Mouse (Mus musculus) hindbrain, embryonic 15.5 days (tissue): ENCODE data around the gene Golt1a. TPM values are rescaled to one million over a fixed set of nuclear protein-coding genes. Genes with fewer than 3 reads are reported as not detected.
"Not testable (repeated sequence)": the region's sequence is repeated elsewhere in the genome, so short reads cannot be mapped to it uniquely, and the experiment has no call there.

Experiments used
- ATAC-seq: fragments of 200-750 bp; cut with Nextera tagmentation; 2 replicates; pipeline ENCODE4 v1.8.0; 2017; ENCODE audit warnings: low read depth, moderate number of reproducible peaks, moderate TSS enrichment; ENCODE audit not compliant: low FRiP score
- H3K27ac ChIP-seq: fragments of 300-500 bp; sonication (generic); replicated peaks from 2 replicates; pipeline ENCODE4 v1.5.1; 2015; ENCODE audit warnings: mild to moderate bottlenecking, inconsistent platforms
- H3K27me3 ChIP-seq: fragments of 300-500 bp; sonication (generic); 2 replicates; pipeline ENCODE4 v1.6.1; 2015; ENCODE audit warnings: control low read depth, inconsistent platforms
- H3K36me3 ChIP-seq: fragments of 300-500 bp; sonication (generic); 2 replicates; pipeline ENCODE4 v1.6.1; 2015; ENCODE audit warnings: control low read depth, inconsistent platforms
- H3K4me1 ChIP-seq: fragments of 300-500 bp; sonication (generic); replicated peaks from 2 replicates; pipeline ENCODE4 v1.6.1; 2015; ENCODE audit warnings: control low read depth, inconsistent platforms
- H3K4me2 ChIP-seq: fragments of 300-500 bp; sonication (generic); 2 replicates; pipeline ENCODE4 v1.6.1; 2015; ENCODE audit warnings: moderate library complexity, mild to moderate bottlenecking, inconsistent platforms
- H3K4me3 ChIP-seq: fragments of 300-500 bp; sonication (generic); 2 replicates; pipeline ENCODE4 v1.5.1; 2015; ENCODE audit warnings: mild to moderate bottlenecking, inconsistent platforms
- H3K9ac ChIP-seq: fragments of 300-500 bp; sonication (generic); 2 replicates; pipeline ENCODE4 v1.6.1; 2015; ENCODE audit warnings: inconsistent platforms
- H3K9me3 ChIP-seq: fragments of 300-500 bp; sonication (generic); 2 replicates; pipeline ENCODE4 v1.6.1; 2016; ENCODE audit warnings: control low read depth, inconsistent platforms
- WGBS: fragments of 180-500 bp; shearing (Covaris S2); methylation state at CpG from one replicate; pipeline ENCODE4 v1.1.7; 2015; 5-methylcytosine and 5-hydroxymethylcytosine counted together
- polyA plus RNA-seq: library from polyadenylated mRNA; unstranded; fragments of >200 nt; fragmentation: Nextera tagmentation; extraction: Ambion mirVana; gene quantifications from 2 replicates; pipeline ENCODE4 v1.2.1, GENCODE M21; 2015

The Golt1a gene
- polyA plus RNA-seq, 1 experiment from 2014 or later = not detected

- ATAC-seq = no peak
- no peaks in the 10 kb centered on the region for H3K36me3 ChIP-seq
- no peak overlapping the region for H3K27ac ChIP-seq
- H3K4me2 ChIP-seq = peak overlapping the region; percentile 62
- peaks cover 28% of the 10 kb centered on the region for H3K4me1 ChIP-seq
- no peaks in the 10 kb centered on the region for H3K9me3 ChIP-seq
- peaks cover 2% of the 10 kb centered on the region; the same call in 1 of the 2 replicates for H3K27me3 ChIP-seq
- H3K4me3 ChIP-seq = peak overlapping the region; percentile 22
- WGBS = 25% methylated on average over 7 of the region's 7 CpGs
- peak overlapping the region; percentile 32 for H3K9ac ChIP-seq
These were observed 20.0 kb downstream of the Golt1a start for GRCm38 (mm10) chr1:133329638-133329964.

- 27% methylated on average over 3 of the region's 3 CpGs for WGBS
- Histone ChIP-seq H3K4me2 (0 out of 2 replicates have a peak overlapping the region, but pooled peaks have one; percentile 14), H3K9me3 (no peaks in the 10 kb centered on the region), H3K4me1 (peaks cover 28% of the 10 kb centered on the region), H3K27ac (peak overlapping the region; percentile 64), H3K27me3 (peaks cover 2% of the 10 kb centered on the region; the same call in 1 of the 2 replicates), H3K36me3 (no peaks in the 10 kb centered on the region), H3K9ac (no peak overlapping the region), H3K4me3 (no peak overlapping the region)
- peak; percentile 83 for ATAC-seq
These were observed 21.5 kb downstream of the Golt1a start for GRCm38 (mm10) chr1:133331142-133331541.

- ATAC-seq = no peak
- Histone ChIP-seq H3K9ac (no peak overlapping the region), H3K9me3 (no peaks in the 10 kb centered on the region), H3K36me3 (no peaks in the 10 kb centered on the region), H3K4me3 (no peak overlapping the region), H3K4me2 (no peak overlapping the region), H3K27me3 (peaks cover 2% of the 10 kb centered on the region; the same call in 1 of the 2 replicates), H3K4me1 (peaks cover 28% of the 10 kb centered on the region), H3K27ac (no peak overlapping the region)
- 88% methylated on average over 11 of the region's 11 CpGs for WGBS
These were observed 23.2 kb downstream of the Golt1a start for GRCm38 (mm10) chr1:133332656-133333430.

- Histone ChIP-seq H3K4me3 (no peak overlapping the region), H3K27ac (no peak overlapping the region), H3K9ac (no peak overlapping the region), H3K4me2 (no peak overlapping the region), H3K27me3 (0 out of 2 replicates have a peak, but pooled peaks cover 2% of the 10 kb centered on the region), H3K36me3 (no peaks in the 10 kb centered on the region), H3K9me3 (no peaks in the 10 kb centered on the region), H3K4me1 (peaks cover 23% of the 10 kb centered on the region)
- ATAC-seq = no peak
- WGBS = 50% methylated on average over 6 of the region's 6 CpGs
These were observed 24.3 kb downstream of the Golt1a start for GRCm38 (mm10) chr1:133333937-133334336.

GRCm38 (mm10) chr1:133340403-133340802 lies 30.8 kb downstream of the Golt1a start:
- not testable (repeated sequence) for H3K27ac ChIP-seq, H3K4me3 ChIP-seq, H3K36me3 ChIP-seq, H3K4me1 ChIP-seq, H3K9me3 ChIP-seq, H3K27me3 ChIP-seq, ATAC-seq, H3K4me2 ChIP-seq, H3K9ac ChIP-seq
- WGBS = 71% methylated on average over 1 of the region's 1 CpGs

- ATAC-seq = no peak
- H3K4me3 ChIP-seq = no peak overlapping the region
- H3K27me3 ChIP-seq = no peaks in the 10 kb centered on the region
- H3K27ac ChIP-seq = no peak overlapping the region
- no peak overlapping the region for H3K4me2 ChIP-seq
- H3K9me3 ChIP-seq = no peaks in the 10 kb centered on the region
- H3K36me3 ChIP-seq = no peaks in the 10 kb centered on the region
- no peaks in the 10 kb centered on the region for H3K4me1 ChIP-seq
- no peak overlapping the region for H3K9ac ChIP-seq
- WGBS = 86% methylated on average over 2 of the region's 2 CpGs
These were observed 34.8 kb downstream of the Golt1a start for GRCm38 (mm10) chr1:133344357-133344756.

- H3K4me1 ChIP-seq = no peaks in the 10 kb centered on the region
- no peak overlapping the region for H3K4me2 ChIP-seq
- no peaks in the 10 kb centered on the region for H3K27me3 ChIP-seq
- no peak overlapping the region for H3K27ac ChIP-seq
- H3K4me3 ChIP-seq = no peak overlapping the region
- 85% methylated on average over 9 of the region's 9 CpGs for WGBS
- H3K9me3 ChIP-seq = no peaks in the 10 kb centered on the region
- no peak for ATAC-seq
- no peak overlapping the region for H3K9ac ChIP-seq
- H3K36me3 ChIP-seq = no peaks in the 10 kb centered on the region
These were observed 36.9 kb downstream of the Golt1a start for GRCm38 (mm10) chr1:133346531-133346930.

GRCm38 (mm10) chr1:133347226-133347625 lies 37.6 kb downstream of the Golt1a start:
- ATAC-seq = no peak

GRCm38 (mm10) chr1:133347693-133348520 lies 38.3 kb downstream of the Golt1a start:
- 77% methylated on average over 11 of the region's 11 CpGs for WGBS
- ATAC-seq = no peak
- Histone ChIP-seq H3K4me1 (no peaks in the 10 kb centered on the region; the same call in 1 of the 2 replicates), H3K9me3 (no peaks in the 10 kb centered on the region), H3K4me2 (no peak overlapping the region), H3K27me3 (no peaks in the 10 kb centered on the region), H3K27ac (no peak overlapping the region), H3K4me3 (no peak overlapping the region), H3K36me3 (no peaks in the 10 kb centered on the region), H3K9ac (no peak overlapping the region)

More at GRCm38 (mm10) chr1:133347226-133347625, 37.6 kb downstream of the Golt1a start:
- H3K9me3 ChIP-seq = no peaks in the 10 kb centered on the region
- H3K4me2 ChIP-seq = no peak overlapping the region
- H3K27me3 ChIP-seq = no peaks in the 10 kb centered on the region
- H3K4me1 ChIP-seq = no peaks in the 10 kb centered on the region
- H3K9ac ChIP-seq = no peak overlapping the region
- WGBS = 71% methylated on average over 3 of the region's 3 CpGs
- H3K36me3 ChIP-seq = no peaks in the 10 kb centered on the region
- H3K27ac ChIP-seq = no peak overlapping the region
- H3K4me3 ChIP-seq = no peak overlapping the region

- H3K36me3 ChIP-seq = no peaks in the 10 kb centered on the region
- no peak within 1 kb of the TSS for H3K27ac ChIP-seq
- H3K4me3 ChIP-seq = no peak within 1 kb of the TSS
- H3K27me3 ChIP-seq = no peaks in the 10 kb centered on the region
- ATAC-seq = no peak
- WGBS = 81% methylated on average over 1 of the region's 1 CpGs
- no peak within 1 kb of the TSS for H3K4me2 ChIP-seq
- H3K4me1 ChIP-seq = peaks cover 5% of the 10 kb centered on the region; the same call in 1 of the 2 replicates
- no peak within 1 kb of the TSS for H3K9ac ChIP-seq
- no peaks in the 10 kb centered on the region for H3K9me3 ChIP-seq
These were observed 40.6 kb downstream of the Golt1a start, which contains the start of gene Ren1 for GRCm38 (mm10) chr1:133350210-133350609. TSS of gene Ren1 (plus strand) at chr1:133350510.

GRCm38 (mm10) chr1:133351762-133352161 lies 42.2 kb downstream of the Golt1a start:
- H3K9ac ChIP-seq = no peak overlapping the region
- ATAC-seq = no peak
- 55% methylated on average over 9 of the region's 9 CpGs for WGBS
- peaks cover 5% of the 10 kb centered on the region; the same call in 1 of the 2 replicates for H3K4me1 ChIP-seq
- H3K4me2 ChIP-seq = no peak overlapping the region
- no peak overlapping the region for H3K27ac ChIP-seq
- H3K4me3 ChIP-seq = no peak overlapping the region
- no peaks in the 10 kb centered on the region for H3K27me3 ChIP-seq
- no peaks in the 10 kb centered on the region for H3K9me3 ChIP-seq
- H3K36me3 ChIP-seq = no peaks in the 10 kb centered on the region

GRCm38 (mm10) chr1:133353371-133353809 lies 43.8 kb downstream of the Golt1a start:
- Histone ChIP-seq H3K4me1 (peaks cover 5% of the 10 kb centered on the region; the same call in 1 of the 2 replicates), H3K9me3 (no peaks in the 10 kb centered on the region), H3K36me3 (no peaks in the 10 kb centered on the region), H3K4me2 (no peak overlapping the region), H3K9ac (no peak overlapping the region), H3K27ac (no peak overlapping the region), H3K4me3 (no peak overlapping the region), H3K27me3 (0 out of 2 replicates have a peak, but pooled peaks cover 2% of the 10 kb centered on the region)
- ATAC-seq = peak; percentile 46
- WGBS = 27% methylated on average over 12 of the region's 12 CpGs
